18 mouse cellular contexts compared by ENCODE assay signal in genomic region chr16:12706907-12707306, GRCm38 (mm10).
"Had no signal": no experiment of that assay in that cellular context is flagged by ENCODE, and none has a peak within 500 bp of the region (broad histone marks: within the 10 kb centered on the region; RNA-seq: fewer than 3 reads in every experiment).

No protein-coding gene starts in this region.

- H3K4me3 ChIP-seq: midbrain, embryonic 13.5 days; myocyte; neural tube, embryonic 13.5 days; neural tube, embryonic 15.5 days had no signal

- H3K4me2 ChIP-seq: lung, embryonic 14.5 days; midbrain, embryonic 11.5 days; midbrain, embryonic 13.5 days; neural tube, embryonic 13.5 days; neural tube, embryonic 15.5 days had no signal

- H3K9ac ChIP-seq: liver, embryonic 14.5 days; lung, embryonic 14.5 days; midbrain, embryonic 13.5 days; neural tube, embryonic 13.5 days; neural tube, embryonic 15.5 days had no signal

- H3K27me3 ChIP-seq: midbrain, embryonic 13.5 days; neural tube, embryonic 13.5 days; neural tube, embryonic 15.5 days had no signal

- DNase-seq: lung, adult 18-20 months; lung, embryonic 14.5 days; lung, postnatal 10 days; lung, postnatal 4 days; retina, postnatal 1 day; right cerebral cortex, adult 18-20 months; right cerebral cortex, postnatal 25 days; right cerebral cortex, postnatal 4 days; spleen, adult 18-20 months; thymus, adult 18-20 months; thymus, postnatal 25 days; thymus, postnatal 4 days had no signal

- H3K4me1 ChIP-seq: midbrain, embryonic 13.5 days; neural tube, embryonic 13.5 days; neural tube, embryonic 15.5 days had no signal

- H3K27ac ChIP-seq: liver, embryonic 14.5 days; midbrain, embryonic 13.5 days; neural tube, embryonic 13.5 days; neural tube, embryonic 15.5 days had no signal

- H3K36me3 ChIP-seq: midbrain, embryonic 13.5 days; neural tube, embryonic 13.5 days; neural tube, embryonic 15.5 days had no signal

- H3K9me3 ChIP-seq: midbrain, embryonic 13.5 days; neural tube, embryonic 13.5 days; neural tube, embryonic 15.5 days had no signal

- ATAC-seq: midbrain, embryonic 13.5 days had no signal
